Mouse (Mus musculus) intestine, embryonic 15.5 days (tissue): ENCODE results near the gene Arl6ip5. TPM values are rescaled to one million over a fixed set of nuclear protein-coding genes. Genes with fewer than 3 reads are reported as not detected.
"Not testable (repeated sequence)": the region's sequence is repeated elsewhere in the genome, so short reads cannot be mapped to it uniquely, and the experiment has no call there.

Experiments used
- ATAC-seq: fragments of 200-750 bp; cut with Nextera tagmentation; 2 replicates; pipeline ENCODE4 v1.8.0; 2017; ENCODE audit warnings: moderate TSS enrichment, moderate library complexity
- H3K27ac ChIP-seq: fragments of 300-500 bp; sonication (generic); 2 replicates; pipeline ENCODE4 v1.5.1; 2015; ENCODE audit warnings: mild to moderate bottlenecking, inconsistent platforms
- H3K27me3 ChIP-seq: fragments of 300-500 bp; sonication (generic); replicated peaks from 2 replicates; pipeline ENCODE4 v1.6.1; 2015; ENCODE audit warnings: inconsistent platforms
- H3K36me3 ChIP-seq: fragments of 300-500 bp; sonication (generic); 2 replicates; pipeline ENCODE4 v1.6.1; 2015; ENCODE audit warnings: inconsistent platforms
- H3K4me1 ChIP-seq: fragments of 300-500 bp; sonication (generic); replicated peaks from 2 replicates; pipeline ENCODE4 v1.6.1; 2015; ENCODE audit warnings: inconsistent platforms
- H3K4me2 ChIP-seq: fragments of 300-500 bp; sonication (generic); replicated peaks from 2 replicates; pipeline ENCODE4 v1.6.1; 2015; ENCODE audit warnings: mild to moderate bottlenecking, inconsistent platforms
- H3K4me3 ChIP-seq: fragments of 300-500 bp; sonication (generic); replicated peaks from 2 replicates; pipeline ENCODE4 v1.5.1; 2015; ENCODE audit warnings: inconsistent platforms
- H3K9ac ChIP-seq: fragments of 300-500 bp; sonication (generic); 2 replicates; pipeline ENCODE4 v1.6.1; 2015; ENCODE audit warnings: inconsistent platforms
- H3K9me3 ChIP-seq: fragments of 300-500 bp; sonication (generic); 2 replicates; pipeline ENCODE4 v1.6.1; 2016; ENCODE audit warnings: inconsistent platforms
- WGBS: fragments of 180-500 bp; shearing (Covaris S2); methylation state at CpG from one replicate; pipeline ENCODE4 v1.1.7; 2015; 5-methylcytosine and 5-hydroxymethylcytosine counted together
- polyA plus RNA-seq: library from polyadenylated mRNA; unstranded; fragments of >200 nt; fragmentation: Nextera tagmentation; extraction: Ambion mirVana; gene quantifications from 2 replicates; pipeline ENCODE4 v1.2.1, GENCODE M21; 2015

The Arl6ip5 gene
- polyA plus RNA-seq, 1 experiment from 2014 or later = 69.9 TPM

GRCm38 (mm10) chr6:97262229-97262628, 51.7 kb downstream of the Arl6ip5 start:
- ATAC-seq = no peak
- WGBS = 61% methylated on average over 4 of the region's 4 CpGs
- H3K36me3 ChIP-seq = no peaks in the 10 kb centered on the region
- no peak overlapping the region for H3K4me2 ChIP-seq
- no peaks in the 10 kb centered on the region for H3K9me3 ChIP-seq
- H3K4me1 ChIP-seq = no peaks in the 10 kb centered on the region
- H3K27ac ChIP-seq = no peak overlapping the region
- no peak overlapping the region for H3K4me3 ChIP-seq
- H3K9ac ChIP-seq = no peak overlapping the region
- no peaks in the 10 kb centered on the region for H3K27me3 ChIP-seq

GRCm38 (mm10) chr6:97263750-97264149, 53.3 kb downstream of the Arl6ip5 start:
- not testable (repeated sequence) for H3K36me3 ChIP-seq, H3K4me1 ChIP-seq, H3K27ac ChIP-seq, ATAC-seq, H3K27me3 ChIP-seq, H3K9me3 ChIP-seq, H3K4me3 ChIP-seq, H3K9ac ChIP-seq, H3K4me2 ChIP-seq

- Histone ChIP-seq H3K9ac (no peak overlapping the region), H3K4me1 (no peaks in the 10 kb centered on the region), H3K27me3 (no peaks in the 10 kb centered on the region), H3K4me3 (no peak overlapping the region), H3K9me3 (no peaks in the 10 kb centered on the region), H3K36me3 (no peaks in the 10 kb centered on the region), H3K27ac (no peak overlapping the region), H3K4me2 (no peak overlapping the region)
- 56% methylated on average over 8 of the region's 8 CpGs for WGBS
- ATAC-seq = no peak
Observed at GRCm38 (mm10) chr6:97265240-97265639, 54.8 kb downstream of the Arl6ip5 start.

GRCm38 (mm10) chr6:97265705-97266104, 55.2 kb downstream of the Arl6ip5 start:
- Histone ChIP-seq H3K36me3 (no peaks in the 10 kb centered on the region), H3K9ac (no peak overlapping the region), H3K4me2 (no peak overlapping the region), H3K9me3 (no peaks in the 10 kb centered on the region), H3K27me3 (no peaks in the 10 kb centered on the region), H3K4me1 (no peaks in the 10 kb centered on the region), H3K4me3 (no peak overlapping the region), H3K27ac (no peak overlapping the region)
- 69% methylated on average over 3 of the region's 3 CpGs for WGBS
- no peak for ATAC-seq

- no peak overlapping the region for H3K9ac ChIP-seq
- H3K27me3 ChIP-seq = no peaks in the 10 kb centered on the region
- ATAC-seq = no peak
- H3K4me1 ChIP-seq = no peaks in the 10 kb centered on the region
- no peaks in the 10 kb centered on the region for H3K9me3 ChIP-seq
- no peaks in the 10 kb centered on the region for H3K36me3 ChIP-seq
- H3K4me3 ChIP-seq = no peak overlapping the region
- H3K27ac ChIP-seq = no peak overlapping the region
- 74% methylated on average over 4 of the region's 4 CpGs for WGBS
- no peak overlapping the region for H3K4me2 ChIP-seq
Observed at GRCm38 (mm10) chr6:97266661-97267060, 56.2 kb downstream of the Arl6ip5 start.

GRCm38 (mm10) chr6:97267132-97267531, 56.6 kb downstream of the Arl6ip5 start:
- H3K4me1 ChIP-seq = no peaks in the 10 kb centered on the region
- 80% methylated on average over 2 of the region's 2 CpGs for WGBS
- H3K36me3 ChIP-seq = no peaks in the 10 kb centered on the region
- no peak overlapping the region for H3K27ac ChIP-seq
- H3K9ac ChIP-seq = no peak overlapping the region
- no peaks in the 10 kb centered on the region for H3K27me3 ChIP-seq
- no peak overlapping the region for H3K4me2 ChIP-seq
- H3K4me3 ChIP-seq = no peak overlapping the region
- no peak for ATAC-seq
- no peaks in the 10 kb centered on the region for H3K9me3 ChIP-seq

GRCm38 (mm10) chr6:97269596-97269995, 59.1 kb downstream of the Arl6ip5 start:
- no peak overlapping the region for H3K9ac ChIP-seq
- no peak for ATAC-seq
- no peak overlapping the region for H3K4me2 ChIP-seq
- H3K4me3 ChIP-seq = no peak overlapping the region
- no peaks in the 10 kb centered on the region for H3K4me1 ChIP-seq
- no peaks in the 10 kb centered on the region for H3K36me3 ChIP-seq
- no peaks in the 10 kb centered on the region for H3K27me3 ChIP-seq
- H3K9me3 ChIP-seq = no peaks in the 10 kb centered on the region
- no peak overlapping the region for H3K27ac ChIP-seq
- 79% methylated on average over 11 of the region's 11 CpGs for WGBS

GRCm38 (mm10) chr6:97272349-97272748, 61.9 kb downstream of the Arl6ip5 start:
- no peak overlapping the region for H3K9ac ChIP-seq
- 76% methylated on average over 2 of the region's 2 CpGs for WGBS

GRCm38 (mm10) chr6:97273058-97273710, 62.7 kb downstream of the Arl6ip5 start:
- 64% methylated on average over 16 of the region's 16 CpGs for WGBS
- H3K9me3 ChIP-seq = no peaks in the 10 kb centered on the region
- ATAC-seq = no peak
- H3K27me3 ChIP-seq = no peaks in the 10 kb centered on the region
- H3K36me3 ChIP-seq = no peaks in the 10 kb centered on the region
- H3K4me2 ChIP-seq = no peak overlapping the region
- no peak overlapping the region for H3K4me3 ChIP-seq
- H3K4me1 ChIP-seq = peaks cover under 1% of the 10 kb centered on the region; the same call in 1 of the 2 replicates
- no peak overlapping the region for H3K27ac ChIP-seq
- H3K9ac ChIP-seq = no peak overlapping the region

More at GRCm38 (mm10) chr6:97272349-97272748, 61.9 kb downstream of the Arl6ip5 start:
- Histone ChIP-seq H3K4me1 (no peaks in the 10 kb centered on the region), H3K36me3 (no peaks in the 10 kb centered on the region), H3K27me3 (no peaks in the 10 kb centered on the region), H3K9me3 (no peaks in the 10 kb centered on the region), H3K27ac (no peak overlapping the region), H3K4me3 (no peak overlapping the region), H3K4me2 (no peak overlapping the region)
- no peak for ATAC-seq

- 67% methylated on average over 3 of the region's 3 CpGs for WGBS
- Histone ChIP-seq H3K27ac (no peak overlapping the region), H3K27me3 (no peaks in the 10 kb centered on the region), H3K9me3 (no peaks in the 10 kb centered on the region), H3K9ac (no peak overlapping the region), H3K4me2 (no peak overlapping the region), H3K4me3 (no peak overlapping the region), H3K4me1 (peaks cover 4% of the 10 kb centered on the region; the same call in 1 of the 2 replicates), H3K36me3 (no peaks in the 10 kb centered on the region)
- ATAC-seq = no peak
Observed at GRCm38 (mm10) chr6:97273777-97274176, 63.3 kb downstream of the Arl6ip5 start.

GRCm38 (mm10) chr6:97275760-97276159, 65.3 kb downstream of the Arl6ip5 start:
- 59% methylated on average over 4 of the region's 4 CpGs for WGBS

GRCm38 (mm10) chr6:97276366-97276765, 65.9 kb downstream of the Arl6ip5 start:
- no peaks in the 10 kb centered on the region for H3K27me3 ChIP-seq
- 46% methylated on average over 4 of the region's 4 CpGs for WGBS

More at GRCm38 (mm10) chr6:97275760-97276159, 65.3 kb downstream of the Arl6ip5 start:
- H3K4me3 ChIP-seq = no peak overlapping the region
- no peaks in the 10 kb centered on the region for H3K9me3 ChIP-seq
- no peaks in the 10 kb centered on the region for H3K36me3 ChIP-seq
- H3K9ac ChIP-seq = no peak overlapping the region
- H3K27me3 ChIP-seq = no peaks in the 10 kb centered on the region
- H3K4me1 ChIP-seq = peaks cover 4% of the 10 kb centered on the region; the same call in 1 of the 2 replicates
- no peak overlapping the region for H3K27ac ChIP-seq
- ATAC-seq = no peak
- no peak overlapping the region for H3K4me2 ChIP-seq

GRCm38 (mm10) chr6:97276890-97277497, 66.5 kb downstream of the Arl6ip5 start:
- no peak overlapping the region for H3K4me3 ChIP-seq
- H3K9me3 ChIP-seq = no peaks in the 10 kb centered on the region
- H3K4me2 ChIP-seq = no peak overlapping the region
- H3K36me3 ChIP-seq = no peaks in the 10 kb centered on the region
- H3K27me3 ChIP-seq = no peaks in the 10 kb centered on the region
- H3K9ac ChIP-seq = no peak overlapping the region
- ATAC-seq = no peak
- H3K27ac ChIP-seq = no peak overlapping the region
- WGBS = 59% methylated on average over 5 of the region's 5 CpGs
- H3K4me1 ChIP-seq = peaks cover 4% of the 10 kb centered on the region; the same call in 1 of the 2 replicates

More at GRCm38 (mm10) chr6:97276366-97276765, 65.9 kb downstream of the Arl6ip5 start:
- ATAC-seq = no peak
- Histone ChIP-seq H3K27ac (no peak overlapping the region), H3K4me3 (no peak overlapping the region), H3K9ac (no peak overlapping the region), H3K9me3 (no peaks in the 10 kb centered on the region), H3K4me1 (peaks cover 4% of the 10 kb centered on the region; the same call in 1 of the 2 replicates), H3K4me2 (no peak overlapping the region), H3K36me3 (no peaks in the 10 kb centered on the region)
